Mouse (Mus musculus) testis, adult 2 months (tissue): ENCODE measurements around the gene Tmem119. TPM values are rescaled to one million over a fixed set of nuclear protein-coding genes. Genes with fewer than 3 reads are reported as not detected.

Source experiments
- H3K27ac ChIP-seq: fragments of 200-500 bp; 2 replicates; pipeline ENCODE4 v1.5.1; 2012; ENCODE audit warnings: low read depth, low read length; ENCODE audit not compliant: control insufficient read depth, insufficient read depth
- H3K27me3 ChIP-seq: fragments of 200-500 bp; 2 replicates; pipeline ENCODE4 v1.6.1; 2012; ENCODE audit warnings: mild to moderate bottlenecking, low read length, moderate library complexity; ENCODE audit not compliant: control insufficient read depth, insufficient read depth
- H3K36me3 ChIP-seq: fragments of 200-500 bp; 2 replicates; pipeline ENCODE4 v1.6.1; 2012; ENCODE audit warnings: mild to moderate bottlenecking, low read length; ENCODE audit not compliant: control insufficient read depth, insufficient read depth
- H3K4me1 ChIP-seq: fragments of 200-500 bp; 2 replicates; pipeline ENCODE4 v1.6.1; 2012; ENCODE audit warnings: low read length; ENCODE audit not compliant: control insufficient read depth, insufficient read depth
- H3K4me3 ChIP-seq: fragments of 200-500 bp; 2 replicates; pipeline ENCODE4 v1.5.1; 2012; ENCODE audit warnings: low read depth, mild to moderate bottlenecking, low read length, moderate library complexity, mixed read lengths; ENCODE audit not compliant: control insufficient read depth
- CTCF ChIP-seq: fragments of 200-500 bp; IDR thresholded peaks from 2 replicates; pipeline ENCODE4 v1.5.1; 2012; ENCODE audit warnings: low read depth, mild to moderate bottlenecking, inconsistent platforms, low read length, moderate library complexity; ENCODE audit not compliant: control insufficient read depth, insufficient read depth, insufficient replicate concordance
- POLR2A ChIP-seq: fragments of 200-500 bp; IDR thresholded peaks from 2 replicates; pipeline ENCODE4 v1.6.1; 2012; ENCODE audit warnings: low read depth, mild to moderate bottlenecking, inconsistent platforms, low read length, moderate library complexity; ENCODE audit not compliant: control insufficient read depth
- polyA plus RNA-seq: library from polyadenylated mRNA; depleted of rRNA; stranded (reverse); fragments of >200 nt; gene quantifications from 2 replicates; pipeline ENCODE4 v1.2.3, GENCODE M21; 2012

Gene Tmem119
- polyA plus RNA-seq, 1 experiment: 0.38 TPM

GRCm38 (mm10) chr5:113830292-113830643, 30.0 kb upstream of the Tmem119 start:
- no peak overlapping the region for H3K27ac ChIP-seq
- TF ChIP-seq CTCF: no peak
- H3K4me1 ChIP-seq: no peaks in the 10 kb centered on the region
- H3K36me3 ChIP-seq: no peaks in the 10 kb centered on the region
- no peak overlapping the region for H3K4me3 ChIP-seq
- no peaks in the 10 kb centered on the region for H3K27me3 ChIP-seq

GRCm38 (mm10) chr5:113829566-113830291, 29.4 kb upstream of the Tmem119 start:
- Histone ChIP-seq H3K27ac (no peak overlapping the region), H3K4me1 (no peaks in the 10 kb centered on the region), H3K27me3 (no peaks in the 10 kb centered on the region), H3K36me3 (no peaks in the 10 kb centered on the region), H3K4me3 (no peak overlapping the region)
- TF ChIP-seq POLR2A (no peak), CTCF (no peak)

GRCm38 (mm10) chr5:113828481-113828880, 28.2 kb upstream of the Tmem119 start:
- Histone ChIP-seq H3K27me3 (no peaks in the 10 kb centered on the region), H3K4me3 (no peak overlapping the region), H3K4me1 (no peaks in the 10 kb centered on the region), H3K27ac (no peak overlapping the region), H3K36me3 (no peaks in the 10 kb centered on the region)
- TF ChIP-seq CTCF: no peak
- TF ChIP-seq POLR2A: no peak

GRCm38 (mm10) chr5:113827991-113828411, 27.7 kb upstream of the Tmem119 start:
- H3K36me3 ChIP-seq: no peaks in the 10 kb centered on the region
- no peaks in the 10 kb centered on the region for H3K4me1 ChIP-seq
- H3K27me3 ChIP-seq: no peaks in the 10 kb centered on the region
- TF ChIP-seq CTCF (no peak), POLR2A (no peak)
- H3K27ac ChIP-seq: no peak overlapping the region
- no peak overlapping the region for H3K4me3 ChIP-seq

- Histone ChIP-seq H3K4me3 (no peak overlapping the region), H3K27ac (no peak overlapping the region), H3K36me3 (no peaks in the 10 kb centered on the region), H3K27me3 (no peaks in the 10 kb centered on the region), H3K4me1 (no peaks in the 10 kb centered on the region)
- TF ChIP-seq CTCF: no peak
- no peak for TF ChIP-seq POLR2A
Observed at GRCm38 (mm10) chr5:113826619-113827018, 26.3 kb upstream of the Tmem119 start.

GRCm38 (mm10) chr5:113825558-113825957, 25.2 kb upstream of the Tmem119 start:
- Histone ChIP-seq H3K4me1 (no peaks in the 10 kb centered on the region), H3K36me3 (no peaks in the 10 kb centered on the region), H3K27me3 (no peaks in the 10 kb centered on the region), H3K27ac (no peak overlapping the region), H3K4me3 (no peak overlapping the region)
- TF ChIP-seq CTCF: no peak
- no peak for TF ChIP-seq POLR2A

- Histone ChIP-seq H3K4me3 (no peak overlapping the region), H3K4me1 (peaks cover 7% of the 10 kb centered on the region), H3K36me3 (no peaks in the 10 kb centered on the region), H3K27ac (no peak overlapping the region), H3K27me3 (no peaks in the 10 kb centered on the region)
- TF ChIP-seq POLR2A: no peak
- TF ChIP-seq CTCF: no peak
Observed at GRCm38 (mm10) chr5:113824228-113824627, 23.9 kb upstream of the Tmem119 start.

GRCm38 (mm10) chr5:113818572-113818971, 18.3 kb upstream of the Tmem119 start:
- Histone ChIP-seq H3K4me1 (peaks cover 25% of the 10 kb centered on the region), H3K36me3 (no peaks in the 10 kb centered on the region), H3K4me3 (peak overlapping the region; percentile 88), H3K27me3 (no peaks in the 10 kb centered on the region), H3K27ac (peak overlapping the region; percentile 45)
- no peak for TF ChIP-seq CTCF
- TF ChIP-seq POLR2A: peak; percentile 23; the same call in 1 of the 2 replicates
